Mouse (Mus musculus) frontal cortex, adult (tissue): Measurements from ENCODE around the gene Nlrx1.

Experiments used
- ATAC-seq: cut with Nextera tagmentation; 2 replicates; pipeline ENCODE4 v1.9.2; 2017; ENCODE audit warnings: mild to moderate bottlenecking, moderate library complexity, mixed read lengths; ENCODE audit not compliant: low TSS enrichment

Gene Nlrx1

DNA sequence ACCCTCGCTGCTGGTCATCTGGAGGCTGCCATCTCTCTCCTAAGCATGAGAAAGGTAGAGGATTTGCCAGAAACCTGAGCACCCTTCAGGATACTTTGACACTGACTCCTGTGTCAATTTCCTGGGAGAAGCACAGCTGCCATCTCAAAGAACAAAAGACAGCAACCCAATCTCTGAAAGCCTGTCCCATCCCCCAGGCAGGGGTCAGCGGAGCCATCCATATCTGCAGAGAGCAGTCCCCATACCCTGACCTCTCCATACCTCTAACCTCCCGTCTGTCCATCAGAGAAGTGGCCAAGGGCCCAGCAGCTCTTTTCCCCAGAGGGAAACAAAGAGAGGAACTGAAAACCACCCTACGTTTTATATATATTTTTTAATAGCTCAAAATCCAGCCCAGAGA lies 31.8 kb downstream of the Nlrx1 start:
- no peak for ATAC-seq

DNA sequence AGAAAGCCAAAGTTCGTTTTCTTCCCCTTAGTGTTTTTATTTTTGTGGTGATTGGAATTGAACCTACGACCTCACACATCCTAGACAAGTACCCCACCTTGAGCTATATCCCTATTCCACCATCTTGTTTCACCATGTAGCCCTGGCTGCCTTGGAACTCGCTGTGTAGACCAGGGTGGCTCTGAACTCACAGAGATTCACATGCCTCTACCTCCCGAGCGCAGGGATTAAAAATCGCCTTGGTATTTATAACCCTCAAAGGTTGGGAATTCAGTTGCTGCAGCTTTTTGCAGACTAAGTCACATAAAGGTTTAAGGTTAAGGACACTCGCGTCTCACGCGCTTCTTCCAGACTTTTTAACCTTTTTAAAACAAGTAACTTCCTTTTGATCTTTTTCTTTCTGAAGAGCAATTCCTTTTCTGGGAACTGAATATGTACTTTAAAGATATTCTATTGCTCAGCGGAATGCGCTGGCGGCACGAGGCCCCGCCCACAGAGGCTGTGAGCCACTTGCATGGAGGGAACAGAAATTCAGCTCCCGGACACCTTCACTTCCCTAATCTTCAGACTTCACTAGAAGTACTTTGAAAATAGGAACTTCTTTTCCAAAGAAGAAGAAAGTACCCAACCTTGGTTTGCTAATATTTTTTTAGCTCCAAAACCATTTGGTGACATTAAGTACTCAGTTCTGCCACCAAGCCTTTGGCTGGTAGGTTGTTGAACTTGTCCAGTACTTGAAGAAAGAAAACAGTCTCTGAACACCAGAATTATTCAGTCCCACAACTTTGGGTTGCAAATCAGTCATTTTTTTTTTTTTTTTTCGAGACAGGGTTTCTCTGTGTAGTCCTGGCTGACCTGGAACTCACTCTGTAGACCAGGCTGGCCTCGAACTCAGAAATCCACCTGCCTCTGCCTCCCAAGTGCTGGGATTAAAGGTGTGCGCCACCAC lies 33.6 kb downstream of the Nlrx1 start:
- peak; percentile 24 for ATAC-seq

DNA sequence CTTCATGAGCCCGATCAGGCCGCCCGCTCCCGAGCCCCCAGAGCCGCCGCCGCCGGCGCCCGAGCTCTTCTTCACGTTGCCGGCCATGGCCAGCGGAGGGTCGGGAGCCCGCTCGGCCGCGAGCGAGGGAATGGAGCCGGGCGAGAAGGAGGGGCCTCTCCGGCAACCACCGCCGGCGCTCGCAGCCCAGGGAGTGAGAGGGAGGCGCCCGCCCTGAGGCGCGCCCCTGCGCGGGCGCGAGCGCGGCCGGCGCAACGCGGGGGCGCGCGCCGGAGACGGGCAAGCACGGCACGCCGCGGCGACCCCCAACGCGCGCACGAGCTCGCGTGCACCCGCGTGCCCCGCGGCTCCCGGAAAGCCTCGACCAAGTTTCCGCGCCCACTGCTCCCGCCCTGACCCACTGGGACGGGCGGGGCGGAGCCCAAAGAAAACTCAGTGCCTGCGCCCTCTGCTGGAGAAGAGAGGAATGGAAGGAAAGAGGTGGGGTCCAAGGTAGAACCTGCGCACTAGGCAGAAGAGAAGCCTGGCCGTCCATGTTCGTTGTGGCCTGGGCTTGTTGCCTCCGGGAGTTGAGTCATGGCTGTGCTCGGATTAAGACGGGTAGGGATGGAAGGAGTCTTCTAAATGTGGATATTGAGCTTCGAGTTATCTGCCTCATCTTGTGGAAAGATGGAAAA lies 34.5 kb downstream of the Nlrx1 start, which contains the start of gene Cbl:
Cbl (minus strand) TSS at position 248 of the 677 bp plus-strand sequence.
- ATAC-seq, result peak; percentile 88

DNA sequence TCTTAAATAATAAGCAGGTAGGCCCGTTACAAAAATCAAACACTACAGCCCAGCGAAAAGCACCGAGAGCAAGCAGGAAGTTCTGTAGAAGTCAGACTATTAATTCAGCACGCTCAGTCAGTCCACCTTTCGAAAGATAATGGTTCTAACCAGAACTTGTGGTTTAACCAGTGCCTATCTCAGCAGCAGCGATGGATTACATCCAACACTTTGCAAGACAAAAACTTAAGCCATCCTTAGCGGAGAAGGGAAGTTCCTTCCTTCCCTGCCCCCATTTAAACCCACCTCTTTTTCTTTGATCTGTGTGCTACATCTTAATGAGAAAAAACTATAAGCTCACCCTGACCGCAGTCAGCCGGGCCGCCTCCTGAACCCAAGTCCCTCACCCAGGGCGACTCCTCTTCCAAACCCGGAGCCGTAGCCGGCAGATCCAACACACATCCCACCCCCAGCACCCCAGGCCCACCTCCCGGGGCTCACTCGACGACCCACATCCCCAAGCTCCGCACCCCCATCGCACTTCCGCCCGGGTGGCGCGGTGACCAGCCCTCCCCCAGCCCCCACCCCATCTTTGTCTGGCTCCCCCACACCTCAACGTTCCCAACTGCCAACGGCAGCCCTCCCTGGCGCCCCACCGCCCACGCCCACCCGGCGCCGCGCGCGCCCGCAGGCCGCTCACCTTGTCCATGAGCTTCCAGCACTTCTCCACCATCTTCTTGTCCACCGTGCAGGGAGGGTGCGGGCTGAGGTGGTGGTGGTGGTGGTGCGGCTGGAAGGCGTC lies 35.2 kb downstream of the Nlrx1 start:
- ATAC-seq, result peak; percentile 41; the same call in 1 of the 2 replicates

DNA sequence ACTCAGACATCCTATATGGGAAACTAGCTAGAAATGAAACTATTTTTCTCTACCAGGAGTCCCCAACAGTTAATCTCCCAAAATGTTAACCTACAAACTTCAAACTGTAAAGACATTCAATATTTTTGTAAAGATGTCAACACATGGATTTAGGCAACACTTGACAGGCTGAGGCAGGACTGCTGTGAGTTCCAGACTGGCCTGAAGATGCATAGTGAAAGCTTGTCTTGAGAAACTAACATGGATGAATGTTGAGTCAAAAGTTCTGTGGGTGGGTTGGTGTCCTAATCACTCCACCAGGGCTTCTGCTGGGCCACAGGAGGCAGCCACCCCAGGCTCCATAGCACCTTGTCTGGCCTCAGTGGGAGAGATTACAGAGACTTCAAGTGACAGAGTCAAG lies 36.8 kb downstream of the Nlrx1 start:
- no peak for ATAC-seq

DNA sequence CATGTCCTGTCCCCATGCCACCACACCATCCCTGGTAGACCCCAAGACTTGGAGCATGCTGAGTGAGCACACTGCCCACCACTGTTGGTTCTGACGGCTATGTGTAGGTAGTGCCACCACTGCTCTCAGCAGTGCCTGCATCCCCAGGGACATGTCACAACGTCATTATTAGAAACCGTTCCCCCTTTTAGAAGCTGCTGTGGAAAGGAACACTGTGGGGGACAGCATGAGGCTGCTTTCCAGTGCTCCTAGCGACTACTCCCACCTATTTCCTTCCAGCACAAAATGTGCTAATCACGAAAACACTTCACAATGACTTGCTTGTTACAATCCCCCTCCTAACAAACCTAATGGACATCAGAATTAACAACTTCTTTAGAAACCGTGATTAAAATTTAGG lies 42.4 kb downstream of the Nlrx1 start:
- no peak for ATAC-seq

DNA sequence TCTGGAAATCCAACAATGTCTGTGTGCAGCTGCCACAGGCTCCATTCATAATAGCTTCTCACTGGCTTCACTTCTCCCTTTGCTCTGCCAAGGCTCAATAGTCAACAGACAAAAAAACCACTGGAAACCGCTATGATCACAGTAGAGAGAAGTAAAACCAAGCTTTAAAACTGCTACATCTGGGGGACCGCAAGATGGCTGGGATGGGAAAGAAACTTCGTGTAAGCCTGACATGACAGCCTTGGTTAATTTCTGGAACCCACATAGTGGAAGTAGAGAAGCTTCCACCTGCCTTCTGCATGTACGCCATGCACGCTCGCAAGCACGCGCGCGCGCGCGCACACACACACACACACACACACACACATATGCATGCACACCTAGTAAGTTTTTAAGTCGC lies 54.9 kb downstream of the Nlrx1 start:
- no peak for ATAC-seq

DNA sequence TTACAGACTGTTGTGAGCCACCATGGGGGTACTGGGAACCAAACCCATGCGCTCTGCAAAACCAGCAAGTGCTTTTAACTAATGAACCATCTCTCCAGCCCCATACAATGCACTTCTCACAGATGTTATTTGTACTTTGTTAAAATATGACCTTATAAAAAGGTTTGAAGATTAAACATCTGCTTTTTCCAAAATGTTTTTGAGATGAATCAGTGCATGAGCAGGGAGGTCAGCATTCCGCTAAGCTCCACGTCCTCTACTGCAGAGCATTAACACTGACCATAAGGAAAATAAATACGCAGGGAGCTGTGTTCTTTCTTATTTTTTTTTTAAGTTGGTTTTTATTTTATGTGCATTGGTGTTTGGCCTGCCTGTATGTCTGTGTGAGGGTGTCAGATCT lies 56.0 kb downstream of the Nlrx1 start:
- no peak for ATAC-seq

DNA sequence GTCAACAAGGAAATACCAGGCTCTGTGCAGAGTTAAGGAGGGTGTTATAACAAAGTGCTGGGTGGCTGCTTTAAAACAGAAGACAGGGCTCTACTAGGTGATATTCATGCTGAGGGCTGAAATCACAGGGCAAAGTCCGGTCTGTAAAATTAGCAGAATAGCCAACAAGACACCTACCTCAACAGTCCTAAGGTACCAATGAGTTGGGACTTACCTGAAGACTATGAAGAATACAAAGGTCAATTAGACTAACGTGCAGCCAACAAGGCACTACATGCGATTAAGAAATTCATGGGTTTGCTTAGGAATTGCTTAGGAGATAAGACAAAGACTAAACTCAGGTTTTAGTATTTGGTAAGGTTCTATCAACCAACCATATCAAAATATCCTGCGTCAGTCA lies 59.0 kb downstream of the Nlrx1 start:
- ATAC-seq, result no peak

DNA sequence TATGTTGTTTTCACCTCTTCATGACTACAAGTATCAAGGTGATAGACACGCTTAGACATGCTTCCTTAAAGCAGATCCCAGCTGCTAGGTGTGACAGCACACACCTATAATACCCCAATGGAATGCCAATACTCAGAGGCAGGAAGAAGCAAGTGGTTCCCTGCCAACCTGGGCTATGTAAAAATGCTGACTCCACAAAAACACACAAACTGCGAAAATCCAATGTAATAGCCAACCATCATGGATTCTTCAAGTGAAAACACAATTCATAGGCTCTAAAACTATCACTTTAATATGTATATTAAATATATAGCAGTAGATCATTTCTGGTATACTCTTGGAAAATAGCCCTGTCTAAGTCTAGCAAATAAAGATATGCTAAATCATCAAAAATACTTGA lies 60.6 kb downstream of the Nlrx1 start:
- ATAC-seq, result no peak
